Mouse (Mus musculus) heart, postnatal 0 days (tissue): ENCODE measurements at regions not wholly inside any gene's neighbourhood (a gene's known extent, or its start where the extent isn't known, plus 50 kb on each side); places are given as distances from the start of the nearest gene placed in this dataset.

Experiments
- CTCF ChIP-seq: IDR thresholded peaks from 2 replicates; pipeline ENCODE4 v1.5.1; 2016; ENCODE audit warnings: antibody characterized with exemption, control low read depth, low read depth
- EP300 ChIP-seq: IDR thresholded peaks from 2 replicates; pipeline ENCODE4 v1.6.1; 2016; ENCODE audit warnings: antibody characterized with exemption, low read depth

DNA sequence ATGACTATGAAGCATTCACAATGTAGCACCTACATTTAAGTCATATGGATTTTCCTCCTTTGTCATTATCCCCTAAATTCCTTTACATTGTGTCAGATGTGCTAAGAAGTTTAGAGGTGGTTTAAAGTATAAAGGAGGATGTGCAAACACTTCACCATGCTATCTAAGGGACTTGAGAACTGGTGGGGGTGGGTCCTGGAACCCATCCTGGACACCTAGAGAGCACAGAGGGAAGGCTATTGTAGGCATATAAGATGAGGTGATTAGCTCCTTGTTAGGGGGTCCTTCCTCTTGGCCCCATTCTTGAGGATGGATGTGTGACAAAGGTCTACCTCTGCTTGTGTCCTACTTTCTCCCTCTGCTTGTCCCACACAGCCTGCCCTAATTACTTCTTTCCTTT is 213.2 kb downstream of the Stim2 start:
- TF ChIP-seq CTCF (no peak), EP300 (no peak)
